Mouse (Mus musculus) midbrain, embryonic 14.5 days (tissue): ENCODE results near the gene Rab5c. TPM values are rescaled to one million over a fixed set of nuclear protein-coding genes. Genes with fewer than 3 reads are reported as not detected.

Experiments used
- ATAC-seq: fragments of 200-750 bp; cut with Nextera tagmentation; 2 replicates; pipeline ENCODE4 v1.8.0; 2017; ENCODE audit warnings: moderate number of reproducible peaks, moderate library complexity; ENCODE audit not compliant: low FRiP score, low TSS enrichment
- DNase-seq: peaks from one replicate; pipeline ENCODE4 v3.0.0-alpha.2; 2015
- H3K27ac ChIP-seq: fragments of 300-500 bp; sonication (generic); replicated peaks from 2 replicates; pipeline ENCODE4 v1.5.1; 2014; ENCODE audit warnings: mild to moderate bottlenecking, low read depth, low read length, moderate library complexity
- H3K27me3 ChIP-seq: fragments of 300-500 bp; sonication (generic); 2 replicates; pipeline ENCODE4 v1.6.1; 2014; ENCODE audit warnings: low read length, control low read depth, mixed read lengths; ENCODE audit not compliant: control insufficient read depth, insufficient read depth
- H3K36me3 ChIP-seq: fragments of 300-500 bp; sonication (generic); 2 replicates; pipeline ENCODE4 v1.6.1; 2014; ENCODE audit warnings: low read length, control low read depth; ENCODE audit not compliant: control insufficient read depth, insufficient read depth
- H3K4me1 ChIP-seq: fragments of 300-500 bp; sonication (generic); 2 replicates; pipeline ENCODE4 v1.6.1; 2014; ENCODE audit warnings: mild to moderate bottlenecking, antibody characterized with exemption, low read length, control low read depth; ENCODE audit not compliant: control insufficient read depth, insufficient read depth
- H3K4me2 ChIP-seq: fragments of 300-500 bp; sonication (generic); 2 replicates; pipeline ENCODE4 v1.6.1; 2014; ENCODE audit warnings: mild to moderate bottlenecking, low read length, moderate library complexity
- H3K4me3 ChIP-seq: fragments of 300-500 bp; sonication (generic); replicated peaks from 2 replicates; pipeline ENCODE4 v1.5.1; 2014; ENCODE audit warnings: low read depth, low read length
- H3K9ac ChIP-seq: fragments of 300-500 bp; sonication (generic); replicated peaks from 2 replicates; pipeline ENCODE4 v1.6.1; 2014; ENCODE audit warnings: mild to moderate bottlenecking, low read length, moderate library complexity
- H3K9me3 ChIP-seq: fragments of 300-500 bp; sonication (generic); 2 replicates; pipeline ENCODE4 v1.6.1; 2016; ENCODE audit warnings: low read length, control low read depth, mixed read lengths; ENCODE audit not compliant: control insufficient read depth
- WGBS: fragments of 180-500 bp; shearing (Covaris S2); extraction: QIAGEN DNeasy Blood & Tissue Kit; methylation state at CpG from one replicate; pipeline ENCODE4 v1.1.7; 2014; 5-methylcytosine and 5-hydroxymethylcytosine counted together
- polyA plus RNA-seq: library from polyadenylated mRNA; unstranded; fragments of >200 nt; fragmentation: Nextera tagmentation; extraction: Ambion mirVana; gene quantifications from 2 replicates; pipeline ENCODE4 v1.2.1, GENCODE M21; 2014

The Rab5c gene
- polyA plus RNA-seq, 1 experiment from 2014 or later: 86.8 TPM

GRCm38 (mm10) chr11:100671049-100671448 is 67.0 kb downstream of the Rab5c start:
- no peaks in the 10 kb centered on the region for H3K36me3 ChIP-seq
- H3K27ac ChIP-seq: no peak overlapping the region
- WGBS: 74% methylated on average over 1 of the region's 1 CpGs
- H3K4me3 ChIP-seq: no peak overlapping the region
- no peaks in the 10 kb centered on the region for H3K9me3 ChIP-seq
- no peak for DNase-seq
- no peak for ATAC-seq
- H3K27me3 ChIP-seq: no peaks in the 10 kb centered on the region
- peaks cover 5% of the 10 kb centered on the region; the same call in 1 of the 2 replicates for H3K4me1 ChIP-seq
- H3K9ac ChIP-seq: no peak overlapping the region
- H3K4me2 ChIP-seq: no peak overlapping the region

Other genes with a start within 250 kb of the Rab5c start
- 161 and 219 TPM in 2 replicates for gene Acly, start 210.2 kb downstream of the Rab5c start, polyA plus RNA-seq
- gene Ttc25, start 192.6 kb downstream of the Rab5c start, polyA plus RNA-seq: 1.9 and 2.5 TPM in 2 replicates
- 24.8 and 28.7 TPM in 2 replicates for gene Cnp, start 163.3 kb downstream of the Rab5c start, polyA plus RNA-seq
- 125 and 129 TPM in 2 replicates for gene Nkiras2, start 119.0 kb downstream of the Rab5c start, polyA plus RNA-seq
- gene Dnajc7, start 118.0 kb downstream of the Rab5c start, polyA plus RNA-seq: 93.7 and 108 TPM in 2 replicates
- gene Zfp385c, start 45.8 kb downstream of the Rab5c start, polyA plus RNA-seq: 0.41 and 0.49 TPM in 2 replicates
- 2.0 and 2.1 TPM in 2 replicates for gene Dhx58, start 33.9 kb downstream of the Rab5c start, polyA plus RNA-seq
- gene Kat2a, start 25.8 kb downstream of the Rab5c start, polyA plus RNA-seq: 50.0 and 53.7 TPM in 2 replicates
- 0.70 TPM in 1 of 2 replicates, not detected in the other for gene Hspb9, start 24.4 kb downstream of the Rab5c start, polyA plus RNA-seq
- gene Kcnh4, start 21.7 kb upstream of the Rab5c start, polyA plus RNA-seq: 9.8 and 13.0 TPM in 2 replicates
- gene Hcrt, start 24.7 kb upstream of the Rab5c start, polyA plus RNA-seq: 0.55 TPM in 1 of 2 replicates, not detected in the other
- 3.0 TPM in 2 replicates for gene Ghdc, start 32.7 kb upstream of the Rab5c start, polyA plus RNA-seq
- gene Stat5b, start 112.5 kb upstream of the Rab5c start, polyA plus RNA-seq: 17.2 and 18.6 TPM in 2 replicates
- 1.7 and 1.9 TPM in 2 replicates for gene Stat5a, start 121.1 kb upstream of the Rab5c start, polyA plus RNA-seq
- gene Stat3, start 201.3 kb upstream of the Rab5c start, polyA plus RNA-seq: 29.6 and 30.6 TPM in 2 replicates
- gene Cavin1, start 232.7 kb upstream of the Rab5c start, polyA plus RNA-seq: 8.0 and 16.3 TPM in 2 replicates